21 mouse cellular contexts compared by ENCODE assay signal in genomic region chr4:116653228-116653627, GRCm38 (mm10). TPM values are rescaled to one million over a fixed set of nuclear protein-coding genes. Genes with fewer than 3 reads are reported as not detected.
DNase-seq lines count a peak whose midpoint lies in the region; ATAC-seq and TF ChIP-seq lines count a peak whose summit lies in the region.
"Had no signal": no experiment of that assay in that cellular context is flagged by ENCODE, and none has a peak within 500 bp of the region (broad histone marks: within the 10 kb centered on the region; RNA-seq: fewer than 3 reads in every experiment).

No protein-coding gene starts in this region.

- no peaks in the 10 kb centered on the region for H3K9me3 ChIP-seq in kidney, embryonic 15.5 days (replicated peaks)
- no peaks in the 10 kb centered on the region for H3K9me3 ChIP-seq in midbrain, embryonic 16.5 days (replicated peaks; ENCODE audit: control insufficient read depth, low read length, poor library complexity, severe bottlenecking)
- H3K9me3 ChIP-seq in stomach, postnatal 0 days (ENCODE audit: control insufficient read depth, low read length) = no peaks in the 10 kb centered on the region
- H3K9me3 ChIP-seq: forebrain, embryonic 12.5 days; limb, embryonic 13.5 days; liver, embryonic 13.5 days; neural tube, embryonic 12.5 days had no signal

- H3K4me2 ChIP-seq in kidney, embryonic 15.5 days = no peak overlapping the region
- no peak overlapping the region for H3K4me2 ChIP-seq in midbrain, embryonic 16.5 days (ENCODE audit: low read length)
- H3K4me2 ChIP-seq in stomach, postnatal 0 days (replicated peaks; ENCODE audit: low read depth) = no peak overlapping the region
- H3K4me2 ChIP-seq: forebrain, embryonic 12.5 days; hindbrain, embryonic 14.5 days; limb, embryonic 13.5 days; liver, embryonic 13.5 days; lung, embryonic 14.5 days; midbrain, embryonic 11.5 days; neural tube, embryonic 12.5 days had no signal

- ATAC-seq in kidney, embryonic 15.5 days (replicated peaks; ENCODE audit: low FRiP score) = no peak
- no peak for ATAC-seq in midbrain, embryonic 16.5 days
- ATAC-seq in stomach, postnatal 0 days (ENCODE audit: low FRiP score, low TSS enrichment) = no peak

- no peak overlapping the region for H3K9ac ChIP-seq in kidney, embryonic 15.5 days
- no peak overlapping the region for H3K9ac ChIP-seq in midbrain, embryonic 16.5 days (ENCODE audit: low read depth, low read length)
- H3K9ac ChIP-seq in stomach, postnatal 0 days (ENCODE audit: low read length) = no peak overlapping the region
- H3K9ac ChIP-seq: forebrain, embryonic 12.5 days; hindbrain, embryonic 14.5 days; limb, embryonic 13.5 days; liver, embryonic 13.5 days; lung, embryonic 14.5 days; neural tube, embryonic 12.5 days had no signal

- WGBS in kidney, adult 2 months = 64% methylated on average over 6 of the region's 6 CpGs
- WGBS in kidney, embryonic 15.5 days = 87% methylated on average over 6 of the region's 6 CpGs
- 94% methylated on average over 6 of the region's 6 CpGs for WGBS in midbrain, embryonic 16.5 days
- WGBS in stomach, postnatal 0 days = 82% methylated on average over 6 of the region's 6 CpGs

- H3K4me3 ChIP-seq in kidney, adult 2 months (ENCODE audit: insufficient read depth, low read depth, low read length) = no peak overlapping the region
- H3K4me3 ChIP-seq in kidney, embryonic 15.5 days (replicated peaks) = no peak overlapping the region
- no peak overlapping the region for H3K4me3 ChIP-seq in testis, adult 2 months (ENCODE audit: control insufficient read depth, low read depth, low read length)
- H3K4me3 ChIP-seq in midbrain, embryonic 16.5 days (ENCODE audit: low read depth, low read length) = no peak overlapping the region
- H3K4me3 ChIP-seq in stomach, postnatal 0 days (ENCODE audit: low read depth, low read length) = no peak overlapping the region
- H3K4me3 ChIP-seq: forebrain, embryonic 12.5 days; heart, adult 2 months; limb, embryonic 13.5 days; liver, embryonic 13.5 days; neural tube, embryonic 12.5 days had no signal

- no peak for TF ChIP-seq CTCF in kidney, adult 2 months (conservative IDR thresholded peaks at IDR 0.05; ENCODE audit: insufficient read depth, insufficient read length, low read depth, low read length)
- no peak for TF ChIP-seq CTCF in testis, adult 2 months (IDR thresholded peaks at IDR 0.05; ENCODE audit: control insufficient read depth, insufficient read depth, insufficient replicate concordance, low read depth, low read length)
- no peak for TF ChIP-seq CTCF in stomach, postnatal 0 days (IDR thresholded peaks at IDR 0.05; ENCODE audit: low read depth)

- TF ChIP-seq POLR2A in kidney, adult 2 months (IDR thresholded peaks at IDR 0.05; ENCODE audit: low read depth, low read length) = no peak
- TF ChIP-seq POLR2A in testis, adult 2 months (IDR thresholded peaks at IDR 0.05; ENCODE audit: control insufficient read depth, low read depth, low read length) = no peak

- H3K36me3 ChIP-seq in kidney, adult 2 months (ENCODE audit: control insufficient read depth, insufficient read depth, low read length) = 0 out of 2 replicates have a peak, but pooled peaks cover 2% of the 10 kb centered on the region
- H3K36me3 ChIP-seq in kidney, embryonic 15.5 days = peaks cover 14% of the 10 kb centered on the region; the same call in 1 of the 2 replicates
- no peaks in the 10 kb centered on the region for H3K36me3 ChIP-seq in testis, adult 2 months (ENCODE audit: control insufficient read depth, insufficient read depth, low read length)
- H3K36me3 ChIP-seq in midbrain, embryonic 16.5 days (ENCODE audit: control insufficient read depth, insufficient read depth, low read length) = no peaks in the 10 kb centered on the region
- H3K36me3 ChIP-seq in stomach, postnatal 0 days (ENCODE audit: control insufficient read depth, insufficient read depth, low read length) = no peaks in the 10 kb centered on the region

- TF ChIP-seq EP300 in stomach, postnatal 0 days (optimal IDR thresholded peaks at IDR 0.05) = no peak

- H3K27ac ChIP-seq in kidney, adult 2 months (ENCODE audit: insufficient read depth, low read depth, low read length) = peak overlapping the region; percentile 91
- H3K27ac ChIP-seq in kidney, embryonic 15.5 days = no peak overlapping the region
- H3K27ac ChIP-seq in testis, adult 2 months (ENCODE audit: control insufficient read depth, insufficient read depth, low read depth, low read length) = peak overlapping the region; percentile 17
- H3K27ac ChIP-seq in midbrain, embryonic 16.5 days (ENCODE audit: low read length) = no peak overlapping the region
- no peak overlapping the region for H3K27ac ChIP-seq in stomach, postnatal 0 days (replicated peaks)
- H3K27ac ChIP-seq: forebrain, embryonic 12.5 days; heart, adult 2 months; hindbrain, embryonic 14.5 days; limb, embryonic 13.5 days; liver, embryonic 13.5 days; neural tube, embryonic 12.5 days had no signal

- H3K4me1 ChIP-seq in kidney, adult 2 months (ENCODE audit: control insufficient read depth, insufficient read depth, low read length) = peaks cover 30% of the 10 kb centered on the region
- H3K4me1 ChIP-seq in kidney, embryonic 15.5 days = peaks cover 32% of the 10 kb centered on the region
- peaks cover 5% of the 10 kb centered on the region for H3K4me1 ChIP-seq in testis, adult 2 months (ENCODE audit: control insufficient read depth, insufficient read depth, low read length)
- H3K4me1 ChIP-seq in midbrain, embryonic 16.5 days (ENCODE audit: control insufficient read depth, insufficient read depth, low read length) = peaks cover 23% of the 10 kb centered on the region
- no peaks in the 10 kb centered on the region for H3K4me1 ChIP-seq in stomach, postnatal 0 days (replicated peaks; ENCODE audit: control insufficient read depth, insufficient read depth)

- H3K27me3 ChIP-seq in kidney, adult 2 months (replicated peaks; ENCODE audit: control insufficient read depth, insufficient read depth, low read length) = no peaks in the 10 kb centered on the region
- H3K27me3 ChIP-seq in kidney, embryonic 15.5 days = no peaks in the 10 kb centered on the region
- no peaks in the 10 kb centered on the region for H3K27me3 ChIP-seq in testis, adult 2 months (ENCODE audit: control insufficient read depth, insufficient read depth, low read length)
- H3K27me3 ChIP-seq in midbrain, embryonic 16.5 days (ENCODE audit: control insufficient read depth, insufficient read depth, low read depth, low read length) = no peaks in the 10 kb centered on the region
- H3K27me3 ChIP-seq in stomach, postnatal 0 days (ENCODE audit: control insufficient read depth, insufficient read depth, low read length) = no peaks in the 10 kb centered on the region
- H3K27me3 ChIP-seq: CH12.LX; forebrain, embryonic 12.5 days; limb, embryonic 13.5 days; liver, embryonic 13.5 days; neural tube, embryonic 12.5 days had no signal

- DNase-seq in kidney, adult 2 months = peak; percentile 87
- peak; percentile 86 for DNase-seq in adrenal gland, adult 2 months
- peak; percentile 89 for DNase-seq in kidney, adult 9 months
- DNase-seq in stomach, postnatal 0 days (ENCODE audit: low spot score) = no peak
- no peak for DNase-seq in right cerebral cortex, postnatal 4 days
- DNase-seq: cerebellum, adult 8-10 months; gastrocnemius, postnatal 25 days; heart, adult 2 months; heart, postnatal 36 days; liver, embryonic 13.5 days; lung, embryonic 14.5 days; right cerebral cortex, postnatal 25 days had no signal

RNA-seq across cellular contexts. Expression of gene Akr1a1, which starts 1.7 kb away (rescaled TPM):
- polyA plus RNA-seq in kidney, adult 2 months (2012; rRNA removed) = 2,926 and 3,067 TPM in 2 replicates
- 721 and 765 TPM in 2 replicates for polyA plus RNA-seq in kidney, embryonic 15.5 days (2015; fragmentation: Nextera tagmentation; extraction: Ambion mirVana)
- 1,000 to 10,000 TPM in 1 of 2 experiments, 100 to 1,000 TPM in 1; 867 to 1,182 TPM for total RNA-seq in adrenal gland, adult 2 months (2021)
- 733 and 783 TPM in 2 replicates for polyA plus RNA-seq in adrenal gland, adult 2 months (2012; rRNA removed)
- 103 and 109 TPM in 2 replicates for polyA plus RNA-seq in testis, adult 2 months (2012; rRNA removed)
- polyA plus RNA-seq in midbrain, embryonic 16.5 days (2015; fragmentation: Nextera tagmentation; extraction: Ambion mirVana) = 661 and 697 TPM in 2 replicates
- 755 and 765 TPM in 2 replicates for polyA plus RNA-seq in stomach, postnatal 0 days (2015; fragmentation: Nextera tagmentation; extraction: Ambion mirVana)

RNA-seq across cellular contexts. Expression of gene Nasp, which starts 25.5 kb away (rescaled TPM):
- polyA plus RNA-seq in kidney, adult 2 months (2012; rRNA removed) = 2.5 and 3.9 TPM in 2 replicates
- polyA plus RNA-seq in kidney, embryonic 15.5 days (2015; fragmentation: Nextera tagmentation; extraction: Ambion mirVana) = 175 and 180 TPM in 2 replicates
- 10 to 100 TPM; 22.3 to 23.0 TPM for total RNA-seq in adrenal gland, adult 2 months (2021)
- 1.3 and 1.9 TPM in 2 replicates for polyA plus RNA-seq in adrenal gland, adult 2 months (2012; rRNA removed)
- 110 and 149 TPM in 2 replicates for polyA plus RNA-seq in testis, adult 2 months (2012; rRNA removed)
- polyA plus RNA-seq in midbrain, embryonic 16.5 days (2015; fragmentation: Nextera tagmentation; extraction: Ambion mirVana) = 87.1 and 98.0 TPM in 2 replicates
- polyA plus RNA-seq in stomach, postnatal 0 days (2015; fragmentation: Nextera tagmentation; extraction: Ambion mirVana) = 32.9 TPM in 2 replicates

RNA-seq across cellular contexts. Expression of gene Prdx1, which starts 32.1 kb away (rescaled TPM):
- 282 and 478 TPM in 2 replicates for polyA plus RNA-seq in kidney, adult 2 months (2012; rRNA removed)
- polyA plus RNA-seq in kidney, embryonic 15.5 days (2015; fragmentation: Nextera tagmentation; extraction: Ambion mirVana) = 1,497 and 1,602 TPM in 2 replicates
- total RNA-seq in adrenal gland, adult 2 months (2021) = 100 to 1,000 TPM; 703 to 816 TPM
- 20.2 and 21.8 TPM in 2 replicates for polyA plus RNA-seq in adrenal gland, adult 2 months (2012; rRNA removed)
- polyA plus RNA-seq in testis, adult 2 months (2012; rRNA removed) = 62.2 and 77.9 TPM in 2 replicates
- 410 and 427 TPM in 2 replicates for polyA plus RNA-seq in midbrain, embryonic 16.5 days (2015; fragmentation: Nextera tagmentation; extraction: Ambion mirVana)
- 1,868 and 2,021 TPM in 2 replicates for polyA plus RNA-seq in stomach, postnatal 0 days (2015; fragmentation: Nextera tagmentation; extraction: Ambion mirVana)

RNA-seq across cellular contexts. Expression of gene Mmachc, which starts 55.0 kb away (rescaled TPM):
- polyA plus RNA-seq in kidney, adult 2 months (2012; rRNA removed) = 28.8 and 30.3 TPM in 2 replicates
- 27.2 and 27.9 TPM in 2 replicates for polyA plus RNA-seq in kidney, embryonic 15.5 days (2015; fragmentation: Nextera tagmentation; extraction: Ambion mirVana)
- total RNA-seq in adrenal gland, adult 2 months (2021) = 10 to 100 TPM; 36.1 to 43.5 TPM
- 12.2 and 16.5 TPM in 2 replicates for polyA plus RNA-seq in adrenal gland, adult 2 months (2012; rRNA removed)
- polyA plus RNA-seq in testis, adult 2 months (2012; rRNA removed) = 24.9 and 26.8 TPM in 2 replicates
- polyA plus RNA-seq in midbrain, embryonic 16.5 days (2015; fragmentation: Nextera tagmentation; extraction: Ambion mirVana) = 20.9 and 21.6 TPM in 2 replicates
- 9.8 and 11.8 TPM in 2 replicates for polyA plus RNA-seq in stomach, postnatal 0 days (2015; fragmentation: Nextera tagmentation; extraction: Ambion mirVana)

RNA-seq across cellular contexts. Expression of gene Ccdc163, which starts 55.1 kb away (rescaled TPM):
- polyA plus RNA-seq in kidney, adult 2 months (2012; rRNA removed) = 29.2 and 34.5 TPM in 2 replicates
- polyA plus RNA-seq in kidney, embryonic 15.5 days (2015; fragmentation: Nextera tagmentation; extraction: Ambion mirVana) = 30.3 and 31.7 TPM in 2 replicates
- 10 to 100 TPM; 19.0 to 20.3 TPM for total RNA-seq in adrenal gland, adult 2 months (2021)
- polyA plus RNA-seq in adrenal gland, adult 2 months (2012; rRNA removed) = 20.8 and 21.7 TPM in 2 replicates
- polyA plus RNA-seq in testis, adult 2 months (2012; rRNA removed) = 185 and 214 TPM in 2 replicates
- 10.1 and 10.7 TPM in 2 replicates for polyA plus RNA-seq in midbrain, embryonic 16.5 days (2015; fragmentation: Nextera tagmentation; extraction: Ambion mirVana)
- 9.8 and 11.0 TPM in 2 replicates for polyA plus RNA-seq in stomach, postnatal 0 days (2015; fragmentation: Nextera tagmentation; extraction: Ambion mirVana)

Comparison
In these comparisons a context has a peak if more than half of its experiments do, and no peak if none do; other contexts are left out.
1. H3K27ac ChIP-seq: peak in kidney, adult 2 months (single experiment) and testis, adult 2 months (single experiment); none in kidney, embryonic 15.5 days (single experiment), midbrain, embryonic 16.5 days (single experiment) and stomach, postnatal 0 days (single experiment).
2. DNase-seq: peak in kidney, adult 2 months (single experiment), adrenal gland, adult 2 months (single experiment) and kidney, adult 9 months (single experiment); none in stomach, postnatal 0 days (single experiment) and right cerebral cortex, postnatal 4 days (single experiment).